Mouse (Mus musculus): ENCODE data around the gene Gpr179.

DNA sequence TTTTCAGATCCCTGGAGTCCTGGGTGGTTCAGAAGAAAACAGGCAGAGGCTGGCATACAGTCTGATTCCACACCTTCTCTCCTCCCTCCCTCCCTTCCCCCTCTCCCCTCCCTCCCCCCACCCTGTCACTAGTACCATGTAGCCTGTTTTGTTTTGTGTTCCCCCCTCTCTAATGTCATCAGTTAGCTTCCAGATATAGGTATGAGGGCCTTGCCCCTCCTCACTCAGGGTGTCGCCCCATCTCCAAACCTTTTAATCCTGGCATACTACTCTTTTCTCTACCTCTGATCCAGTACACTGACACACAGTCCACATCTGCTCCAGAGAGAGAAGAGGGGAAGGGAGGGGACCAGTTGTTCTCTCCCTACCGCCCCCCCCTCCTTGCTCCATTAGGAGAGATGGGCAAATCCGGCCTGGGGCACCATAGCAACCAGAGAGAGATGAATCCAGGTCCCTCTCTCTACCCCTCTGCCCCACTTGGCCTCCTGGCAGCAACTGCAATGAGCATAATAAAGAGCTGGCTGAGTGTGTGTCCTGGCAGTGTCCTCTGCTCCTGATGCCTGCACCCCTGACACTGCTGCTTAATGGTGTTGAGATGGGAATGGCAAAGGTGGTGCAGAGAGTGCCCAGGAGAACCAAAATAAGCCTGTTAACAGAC is at the start of gene Gpr179:
- no peak for TF ChIP-seq CTCF (IDR thresholded peaks at IDR 0.05; ENCODE audit: low read depth)
- no peak for TF ChIP-seq EP300 (IDR thresholded peaks at IDR 0.05; ENCODE audit: low read depth)
